Mouse (Mus musculus) urinary bladder, postnatal 14 days (tissue): ENCODE measurements around the gene Spryd4.
"Not testable (repeated sequence)": the region's sequence is repeated elsewhere in the genome, so short reads cannot be mapped to it uniquely, and the experiment has no call there.

Source experiments
- DNase-seq: peaks from one replicate; pipeline ENCODE4 v3.0.0; 2021; ENCODE audit warnings: low spot score

Spryd4 gene

GRCm38 (mm10) chr10:128187181-128187605 is 24.4 kb downstream of the Spryd4 start:
- DNase-seq, result no peak

- peak; percentile 86 for DNase-seq
Observed at GRCm38 (mm10) chr10:128185959-128186358, 25.6 kb downstream of the Spryd4 start.

GRCm38 (mm10) chr10:128185277-128185940 is 26.2 kb downstream of the Spryd4 start:
- DNase-seq, result no peak

GRCm38 (mm10) chr10:128184296-128184695 is 27.3 kb downstream of the Spryd4 start:
- no peak for DNase-seq

GRCm38 (mm10) chr10:128179989-128180388 is 31.6 kb downstream of the Spryd4 start, which contains the start of gene Rbms2:
Gene Rbms2 (minus strand): TSS chr10:128180297.
- DNase-seq, result peak; percentile 14

- DNase-seq, result no peak
Observed at GRCm38 (mm10) chr10:128177316-128177715, 34.3 kb downstream of the Spryd4 start.

- DNase-seq, result peak; percentile 65
Observed at GRCm38 (mm10) chr10:128175996-128176755, 35.4 kb downstream of the Spryd4 start.

GRCm38 (mm10) chr10:128175302-128175701 is 36.3 kb downstream of the Spryd4 start:
- DNase-seq, result no peak

- DNase-seq, result not testable (repeated sequence)
Observed at GRCm38 (mm10) chr10:128171348-128171747, 40.3 kb downstream of the Spryd4 start.

GRCm38 (mm10) chr10:128167091-128167490 is 44.5 kb downstream of the Spryd4 start:
- no peak for DNase-seq

- DNase-seq, result not testable (repeated sequence)
Observed at GRCm38 (mm10) chr10:128165726-128166125, 45.9 kb downstream of the Spryd4 start.
